In the genomic region with DNA sequence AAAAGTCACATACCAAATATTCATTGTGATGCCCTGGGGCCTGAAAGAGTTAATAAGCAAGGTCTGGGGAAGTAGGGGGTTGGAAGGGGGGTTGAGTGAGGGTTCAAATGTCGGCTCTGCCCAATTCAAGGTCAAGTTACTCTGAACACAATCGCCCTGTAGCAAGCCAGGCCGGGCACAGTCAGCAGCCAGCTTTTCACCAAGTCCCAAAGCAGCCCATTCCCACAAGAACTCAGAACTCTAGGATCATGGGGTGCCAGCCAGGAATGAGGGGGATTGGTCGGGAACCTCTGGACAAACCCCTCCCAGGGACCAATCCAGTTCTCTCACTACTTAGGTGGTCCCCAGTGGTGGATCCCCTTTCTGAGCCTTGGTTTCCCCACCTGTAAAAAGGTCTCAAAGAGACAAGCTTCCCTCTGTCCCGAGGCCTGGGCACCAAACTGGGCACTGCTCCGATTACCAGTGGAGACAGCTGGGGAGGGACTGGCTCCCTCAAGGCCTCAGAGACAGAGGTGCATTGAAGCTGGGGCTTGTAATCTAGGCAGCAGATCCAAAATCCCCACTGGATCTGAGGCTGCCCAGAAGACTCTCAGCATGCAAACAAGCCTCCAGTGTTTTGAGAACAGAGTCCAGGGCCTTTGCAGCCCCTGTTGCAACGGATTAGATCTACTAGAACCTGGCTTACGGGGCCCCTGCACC, we compare ENCODE assay signal across 11 mouse cellular contexts. TPM values are rescaled to one million over a fixed set of nuclear protein-coding genes. Genes with fewer than 3 reads are reported as not detected.
A peak's percentile ranks its signal among the peaks of the same experiment; 100 is the strongest.
DNase-seq lines count a peak whose midpoint lies in the region; ATAC-seq lines count a peak whose summit lies in the region.
"Had no signal": no experiment of that assay in that cellular context is flagged by ENCODE, and none has a peak within 500 bp of the region (broad histone marks: within the 10 kb centered on the region; RNA-seq: fewer than 3 reads in every experiment).

No protein-coding gene starts in this region.

- H3K27ac ChIP-seq in heart, embryonic 12.5 days (ENCODE audit: poor library complexity, severe bottlenecking), result peak overlapping the region; percentile 50
- no peak overlapping the region for H3K27ac ChIP-seq in forebrain, embryonic 16.5 days (ENCODE audit: low read length)
- H3K27ac ChIP-seq: hindbrain, embryonic 15.5 days had no signal

- H3K27me3 ChIP-seq in heart, embryonic 12.5 days (replicated peaks), result peaks cover 4% of the 10 kb centered on the region; the same call in 1 of the 2 replicates
- H3K27me3 ChIP-seq in forebrain, embryonic 16.5 days (replicated peaks; ENCODE audit: control insufficient read depth, insufficient read depth, low read length), result no peaks in the 10 kb centered on the region

- no peak overlapping the region for H3K4me3 ChIP-seq in heart, embryonic 12.5 days
- no peak overlapping the region for H3K4me3 ChIP-seq in forebrain, embryonic 16.5 days (replicated peaks; ENCODE audit: low read length)
- H3K4me3 ChIP-seq: hindbrain, embryonic 15.5 days had no signal

- H3K4me1 ChIP-seq in heart, embryonic 12.5 days (replicated peaks), result peaks cover 93% of the 10 kb centered on the region
- no peaks in the 10 kb centered on the region for H3K4me1 ChIP-seq in forebrain, embryonic 16.5 days (replicated peaks; ENCODE audit: control insufficient read depth, insufficient read depth, low read length)
- H3K4me1 ChIP-seq: hindbrain, embryonic 15.5 days had no signal

- H3K9ac ChIP-seq in heart, embryonic 12.5 days, result peak overlapping the region; percentile 21
- H3K9ac ChIP-seq in forebrain, embryonic 16.5 days (replicated peaks; ENCODE audit: low read depth, low read length), result no peak overlapping the region
- H3K9ac ChIP-seq: hindbrain, embryonic 15.5 days had no signal

- no peak for ATAC-seq in heart, embryonic 12.5 days (ENCODE audit: insufficient number of reproducible peaks, low FRiP score)
- no peak for ATAC-seq in forebrain, embryonic 16.5 days

- no peaks in the 10 kb centered on the region for H3K36me3 ChIP-seq in heart, embryonic 12.5 days
- H3K36me3 ChIP-seq in forebrain, embryonic 16.5 days (ENCODE audit: control insufficient read depth, insufficient read depth), result no peaks in the 10 kb centered on the region
- H3K36me3 ChIP-seq: hindbrain, embryonic 15.5 days had no signal

- no peaks in the 10 kb centered on the region for H3K9me3 ChIP-seq in heart, embryonic 12.5 days (replicated peaks)
- no peaks in the 10 kb centered on the region for H3K9me3 ChIP-seq in forebrain, embryonic 16.5 days (ENCODE audit: control insufficient read depth, low read length)
- H3K9me3 ChIP-seq: hindbrain, embryonic 15.5 days had no signal

- H3K4me2 ChIP-seq in heart, embryonic 12.5 days, result peak overlapping the region; percentile 6; the same call in 1 of the 2 replicates
- no peak overlapping the region for H3K4me2 ChIP-seq in forebrain, embryonic 16.5 days (ENCODE audit: low read length)
- H3K4me2 ChIP-seq: hindbrain, embryonic 15.5 days had no signal

- 23% methylated on average over 8 of the region's 8 CpGs for WGBS in heart, embryonic 12.5 days
- WGBS in forebrain, embryonic 16.5 days, result 22% methylated on average over 8 of the region's 8 CpGs

- no peak for DNase-seq in heart, adult 11 months
- peak; percentile 53 to 69 for DNase-seq in right cerebral cortex, postnatal 10 days (ENCODE audit: low spot score in 2 of 2)
- no peak for DNase-seq in right cerebral cortex, postnatal 14 days
- peak; percentile 44 to 55 for DNase-seq in layer of hippocampus, postnatal 14 days (ENCODE audit: low spot score in 2 of 2)
- no peak for DNase-seq in embryo, embryonic 9.5 days (ENCODE audit: extremely low spot score)
- no peak for DNase-seq in cerebellum, adult 9-10 months
- DNase-seq: cerebellum, adult 8-10 months had no signal

RNA-seq across cellular contexts. Expression of gene Sdc4, which starts 7.3 kb away (rescaled TPM):
- 40.1 and 40.6 TPM in 2 replicates for polyA plus RNA-seq in heart, embryonic 12.5 days (2016; fragmentation: Nextera tagmentation; extraction: Ambion mirVana)
- 100 to 1,000 TPM; 117 to 137 TPM for total RNA-seq in layer of hippocampus, postnatal 14 days (2021)
- 5.1 and 8.2 TPM in 2 replicates for polyA plus RNA-seq in forebrain, embryonic 16.5 days (2015; fragmentation: Nextera tagmentation; extraction: Ambion mirVana)
- total RNA-seq: MEL had no signal

RNA-seq across cellular contexts. Expression of gene Sys1, which starts 20.4 kb away (rescaled TPM):
- polyA plus RNA-seq in heart, embryonic 12.5 days (2016; fragmentation: Nextera tagmentation; extraction: Ambion mirVana), result 36.4 and 40.3 TPM in 2 replicates
- total RNA-seq in layer of hippocampus, postnatal 14 days (2021), result 10 to 100 TPM; 39.1 to 44.7 TPM
- polyA plus RNA-seq in forebrain, embryonic 16.5 days (2015; fragmentation: Nextera tagmentation; extraction: Ambion mirVana), result 69.5 and 76.9 TPM in 2 replicates

RNA-seq across cellular contexts. Expression of gene Gm20458, which starts 24.4 kb away (rescaled TPM):
- 11.8 and 16.9 TPM in 2 replicates for polyA plus RNA-seq in heart, embryonic 12.5 days (2016; fragmentation: Nextera tagmentation; extraction: Ambion mirVana)
- total RNA-seq in layer of hippocampus, postnatal 14 days (2021), result 10 to 100 TPM; 12.7 to 18.8 TPM
- polyA plus RNA-seq in forebrain, embryonic 16.5 days (2015; fragmentation: Nextera tagmentation; extraction: Ambion mirVana), result 9.8 and 11.4 TPM in 2 replicates

RNA-seq across cellular contexts. Expression of gene Matn4, which starts 31.4 kb away (rescaled TPM):
- 6.2 and 6.4 TPM in 2 replicates for polyA plus RNA-seq in heart, embryonic 12.5 days (2016; fragmentation: Nextera tagmentation; extraction: Ambion mirVana)
- 10 to 100 TPM; 21.2 to 21.6 TPM for total RNA-seq in layer of hippocampus, postnatal 14 days (2021)
- 2.0 and 3.1 TPM in 2 replicates for polyA plus RNA-seq in forebrain, embryonic 16.5 days (2015; fragmentation: Nextera tagmentation; extraction: Ambion mirVana)
- total RNA-seq: MEL had no signal

RNA-seq across cellular contexts. Expression of gene Rbpjl, which starts 33.4 kb away (rescaled TPM):
- polyA plus RNA-seq in heart, embryonic 12.5 days (2016; fragmentation: Nextera tagmentation; extraction: Ambion mirVana), result 0.19 and 0.28 TPM in 2 replicates
- under 1 TPM; 0.41 to 0.91 TPM for total RNA-seq in layer of hippocampus, postnatal 14 days (2021)
- polyA plus RNA-seq in forebrain, embryonic 16.5 days (2015; fragmentation: Nextera tagmentation; extraction: Ambion mirVana), result 0.10 and 0.11 TPM in 2 replicates
- total RNA-seq: MEL had no signal

Comparison
In these comparisons a context has a peak if more than half of its experiments do, and no peak if none do; other contexts are left out.
1. DNase-seq: peak in right cerebral cortex, postnatal 10 days (2 of 2) and layer of hippocampus, postnatal 14 days (2 of 2); none in heart, adult 11 months (single experiment), right cerebral cortex, postnatal 14 days (single experiment), embryo, embryonic 9.5 days (single experiment) and cerebellum, adult 9-10 months (single experiment).